Mouse (Mus musculus): ENCODE results near the gene Slain2.
"Not testable (repeated sequence)": the region's sequence is repeated elsewhere in the genome, so short reads cannot be mapped to it uniquely, and the experiment has no call there.

Slain2 gene

GRCm38 (mm10) chr5:73012884-73013610 lies 98.9 kb downstream of the Slain2 start:
- not testable (repeated sequence) for DNase-seq (ENCODE audit: low spot score)

GRCm38 (mm10) chr5:73013611-73014287 lies 99.6 kb downstream of the Slain2 start:
- not testable (repeated sequence) for DNase-seq (ENCODE audit: low spot score)

GRCm38 (mm10) chr5:73014745-73015144 lies 100.6 kb downstream of the Slain2 start:
- no peak for DNase-seq (ENCODE audit: low spot score)

- DNase-seq (ENCODE audit: low spot score), result no peak
Measured at GRCm38 (mm10) chr5:73023801-73024200, 109.7 kb downstream of the Slain2 start.

Measured in left cerebral cortex, adult 11 months (tissue).